Mouse (Mus musculus) small intestine, adult 2 months (tissue): ENCODE measurements around the gene Hoxb1. TPM values are rescaled to one million over a fixed set of nuclear protein-coding genes. Genes with fewer than 3 reads are reported as not detected.

Source experiments
- H3K27ac ChIP-seq: fragments of 200-500 bp; 2 replicates; pipeline ENCODE4 v1.5.1; 2012; ENCODE audit warnings: low read depth, low read length, control low read depth, inconsistent platforms; ENCODE audit not compliant: insufficient read depth
- H3K27me3 ChIP-seq: fragments of 200-500 bp; 2 replicates; pipeline ENCODE4 v1.6.1; 2012; ENCODE audit warnings: mild to moderate bottlenecking, moderate library complexity, low read length, inconsistent platforms; ENCODE audit not compliant: control insufficient read depth, insufficient read depth
- H3K36me3 ChIP-seq: fragments of 200-500 bp; 2 replicates; pipeline ENCODE4 v1.6.1; 2012; ENCODE audit warnings: mild to moderate bottlenecking, low read length, control low read depth, inconsistent platforms; ENCODE audit not compliant: control insufficient read depth, insufficient read depth
- H3K4me1 ChIP-seq: fragments of 200-500 bp; 2 replicates; pipeline ENCODE4 v1.6.1; 2012; ENCODE audit warnings: low read length, inconsistent platforms, mixed read lengths; ENCODE audit not compliant: control insufficient read depth, insufficient read depth, insufficient read length
- H3K4me3 ChIP-seq: fragments of 200-500 bp; 2 replicates; pipeline ENCODE4 v1.5.1; 2012; ENCODE audit warnings: low read depth, mild to moderate bottlenecking, control low read depth, inconsistent platforms, low read length, moderate library complexity
- CTCF ChIP-seq: fragments of 200-500 bp; IDR thresholded peaks from 2 replicates; pipeline ENCODE4 v1.5.1; 2012; ENCODE audit warnings: low read depth, mild to moderate bottlenecking, control low read depth, inconsistent platforms, low read length, moderate library complexity, mixed read lengths; ENCODE audit not compliant: insufficient replicate concordance, insufficient read length; ENCODE audit errors: extremely low read depth
- POLR2A ChIP-seq: fragments of 200-500 bp; IDR thresholded peaks from 2 replicates; pipeline ENCODE4 v1.6.1; 2012; ENCODE audit warnings: low read depth, mild to moderate bottlenecking, control low read depth, inconsistent platforms, low read length, moderate library complexity
- WGBS: fragments of 180-500 bp; shearing (Covaris S2); methylation state at CpG from one replicate; pipeline ENCODE4 v1.1.7; 2018; 5-methylcytosine and 5-hydroxymethylcytosine counted together
- polyA plus RNA-seq: library from polyadenylated mRNA; depleted of rRNA; stranded (reverse); fragments of >200 nt; gene quantifications from 2 replicates; pipeline ENCODE4 v1.2.3, GENCODE M21; 2012

Hoxb1 gene
- polyA plus RNA-seq, 1 experiment = not detected

- H3K4me1 ChIP-seq = peaks cover 2% of the 10 kb centered on the region; the same call in 1 of the 2 replicates
- peak overlapping the region; percentile 55 for H3K4me3 ChIP-seq
- 3% methylated on average over 36 of the region's 36 CpGs for WGBS
Measured at GRCm38 (mm10) chr11:96340698-96341365, 24.7 kb upstream of the Hoxb1 start.

GRCm38 (mm10) chr11:96341701-96342575 is 23.6 kb upstream of the Hoxb1 start:
- Histone ChIP-seq H3K4me1 (peaks cover 2% of the 10 kb centered on the region; the same call in 1 of the 2 replicates), H3K4me3 (peak overlapping the region; percentile 58), H3K27me3 (peaks cover 42% of the 10 kb centered on the region), H3K36me3 (no peaks in the 10 kb centered on the region), H3K27ac (peak overlapping the region; percentile 85)
- TF ChIP-seq POLR2A = no peak
- TF ChIP-seq CTCF = no peak
- WGBS = 17% methylated on average over 40 of the region's 40 CpGs

More at GRCm38 (mm10) chr11:96340698-96341365, 24.7 kb upstream of the Hoxb1 start:
- peak overlapping the region; percentile 47 for H3K27ac ChIP-seq
- TF ChIP-seq CTCF (no peak), POLR2A (no peak)
- H3K36me3 ChIP-seq = no peaks in the 10 kb centered on the region
- H3K27me3 ChIP-seq = peaks cover 39% of the 10 kb centered on the region

GRCm38 (mm10) chr11:96342576-96342930 is 23.0 kb upstream of the Hoxb1 start:
- Histone ChIP-seq H3K27me3 (peaks cover 42% of the 10 kb centered on the region), H3K36me3 (no peaks in the 10 kb centered on the region), H3K4me3 (no peak overlapping the region), H3K4me1 (peaks cover 2% of the 10 kb centered on the region; the same call in 1 of the 2 replicates), H3K27ac (peak overlapping the region; percentile 64; the same call in 1 of the 2 replicates)
- WGBS = 38% methylated on average over 4 of the region's 4 CpGs
- no peak for TF ChIP-seq CTCF

GRCm38 (mm10) chr11:96343206-96343745 is 22.3 kb upstream of the Hoxb1 start:
- peaks cover 2% of the 10 kb centered on the region; the same call in 1 of the 2 replicates for H3K4me1 ChIP-seq
- TF ChIP-seq CTCF = no peak
- TF ChIP-seq POLR2A = no peak
- H3K36me3 ChIP-seq = no peaks in the 10 kb centered on the region
- peak overlapping the region; percentile 55 for H3K27ac ChIP-seq
- H3K27me3 ChIP-seq = peaks cover 42% of the 10 kb centered on the region
- no peak overlapping the region for H3K4me3 ChIP-seq
- 65% methylated on average over 2 of the region's 2 CpGs for WGBS

- Histone ChIP-seq H3K4me3 (no peak overlapping the region), H3K36me3 (no peaks in the 10 kb centered on the region), H3K27me3 (peaks cover 39% of the 10 kb centered on the region), H3K27ac (peak overlapping the region; percentile 67), H3K4me1 (peaks cover 2% of the 10 kb centered on the region; the same call in 1 of the 2 replicates)
- TF ChIP-seq POLR2A = no peak
- no peak for TF ChIP-seq CTCF
- WGBS = 61% methylated on average over 40 of the region's 40 CpGs
Measured at GRCm38 (mm10) chr11:96344061-96344877, 21.3 kb upstream of the Hoxb1 start.

- TF ChIP-seq POLR2A (no peak), CTCF (no peak)
- Histone ChIP-seq H3K27ac (0 out of 2 replicates have a peak overlapping the region, but pooled peaks have one; percentile 67), H3K4me1 (peaks cover 2% of the 10 kb centered on the region; the same call in 1 of the 2 replicates), H3K36me3 (no peaks in the 10 kb centered on the region), H3K4me3 (no peak overlapping the region), H3K27me3 (peaks cover 39% of the 10 kb centered on the region)
- 52% methylated on average over 6 of the region's 6 CpGs for WGBS
Measured at GRCm38 (mm10) chr11:96344878-96345159, 20.7 kb upstream of the Hoxb1 start.
